Mouse (Mus musculus) cerebellum, adult 2 months (tissue): ENCODE results near the gene Polr3a. TPM values are rescaled to one million over a fixed set of nuclear protein-coding genes. Genes with fewer than 3 reads are reported as not detected.
A peak's percentile ranks its signal among the peaks of the same experiment; 100 is the strongest.
"Not testable (repeated sequence)": the region's sequence is repeated elsewhere in the genome, so short reads cannot be mapped to it uniquely, and the experiment has no call there.

Experiments used
- DNase-seq, 2 experiments: peaks; one replicate each; pipeline ENCODE4 v3.0.0; 2021
- H3K27ac ChIP-seq: fragments of 200-500 bp; 2 replicates; pipeline ENCODE4 v1.5.1; 2012; ENCODE audit warnings: low read length, control low read depth, inconsistent platforms; ENCODE audit not compliant: insufficient read depth
- H3K27me3 ChIP-seq: fragments of 200-500 bp; 2 replicates; pipeline ENCODE4 v1.6.1; 2012; ENCODE audit warnings: inconsistent platforms, mild to moderate bottlenecking, low read length, moderate library complexity; ENCODE audit not compliant: control insufficient read depth, insufficient read depth
- H3K4me1 ChIP-seq: fragments of 200-500 bp; 2 replicates; pipeline ENCODE4 v1.6.1; 2011; ENCODE audit warnings: low read length; ENCODE audit not compliant: control insufficient read depth, insufficient read depth
- H3K4me3 ChIP-seq: fragments of 200-500 bp; replicated peaks from 2 replicates; pipeline ENCODE3; 2011; ENCODE audit warnings: mild to moderate bottlenecking, low read depth, low read length, control low read depth; ENCODE audit not compliant: insufficient read depth
- CTCF ChIP-seq: fragments of 200-500 bp; IDR thresholded peaks from 2 replicates; pipeline ENCODE4 v1.5.1; 2011; ENCODE audit warnings: low read depth, mild to moderate bottlenecking, control low read depth, low read length, moderate library complexity, borderline replicate concordance; ENCODE audit not compliant: insufficient read depth
- POLR2A ChIP-seq: fragments of 200-500 bp; IDR thresholded peaks from 2 replicates; pipeline ENCODE4 v1.6.1; 2011; ENCODE audit warnings: low read length, control low read depth, borderline replicate concordance; ENCODE audit not compliant: insufficient read depth
- WGBS: fragments of 180-500 bp; shearing (Covaris S2); methylation state at CpG from one replicate; pipeline ENCODE4 v1.1.7; 2018; 5-methylcytosine and 5-hydroxymethylcytosine counted together
- polyA plus RNA-seq: library from polyadenylated mRNA; depleted of rRNA; stranded (reverse); fragments of >200 nt; gene quantifications from 2 replicates; pipeline ENCODE4 v1.2.3, GENCODE M21; 2012; rRNA removed

Gene Polr3a
- polyA plus RNA-seq, 1 experiment, result 22.0 TPM

GRCm38 (mm10) chr14:24490468-24491265, 3.8 kb upstream of the Polr3a start:
- under 1% methylated on average over 64 of the region's 64 CpGs for WGBS
- DNase-seq, result peak; percentile 97 to 98

DNA sequence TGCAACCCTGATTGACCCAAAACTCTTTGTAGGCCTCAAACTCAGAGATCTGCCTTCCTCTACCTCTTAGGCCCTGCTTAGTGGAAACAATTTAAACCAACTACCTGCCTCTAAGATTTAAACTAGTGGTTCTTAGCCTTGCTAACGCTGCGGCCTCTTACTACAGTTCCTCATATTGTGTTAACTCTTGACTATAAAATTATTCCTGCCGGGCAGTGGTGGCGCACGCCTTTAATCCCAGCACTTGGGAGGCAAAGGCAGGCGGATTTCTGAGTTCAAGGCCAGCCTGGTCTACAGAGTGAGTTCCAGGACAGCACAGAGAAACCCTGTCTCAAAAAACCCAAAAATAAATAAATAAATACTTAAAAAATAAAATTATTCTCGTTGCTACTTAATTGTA, 2.9 kb upstream of the Polr3a start:
- WGBS, result 87% methylated on average over 7 of the region's 7 CpGs
- H3K4me1 ChIP-seq, H3K27me3 ChIP-seq, DNase-seq, H3K27ac ChIP-seq, H3K4me3 ChIP-seq: not testable (repeated sequence)

More at GRCm38 (mm10) chr14:24490468-24491265, 3.8 kb upstream of the Polr3a start:
- peaks cover 4% of the 10 kb centered on the region; the same call in 1 of the 2 replicates for H3K4me1 ChIP-seq
- peak; percentile 88; the same call in 1 of the 2 replicates for TF ChIP-seq POLR2A
- no peak for TF ChIP-seq CTCF
- H3K4me3 ChIP-seq, result peak overlapping the region; percentile 97
- peak overlapping the region; percentile 9 for H3K27ac ChIP-seq
- no peaks in the 10 kb centered on the region for H3K27me3 ChIP-seq

GRCm38 (mm10) chr14:24486241-24486767, 554 bp downstream of the Polr3a start:
- DNase-seq, result no peak

GRCm38 (mm10) chr14:24468806-24469205, 18.1 kb downstream of the Polr3a start:
- WGBS, result 61% methylated on average over 6 of the region's 6 CpGs
- Histone ChIP-seq H3K4me3 (no peak overlapping the region), H3K27me3 (no peaks in the 10 kb centered on the region), H3K27ac (no peak overlapping the region), H3K4me1 (no peaks in the 10 kb centered on the region)
- TF ChIP-seq CTCF (no peak), POLR2A (no peak)
- no peak for DNase-seq

More at GRCm38 (mm10) chr14:24486241-24486767, 554 bp downstream of the Polr3a start:
- H3K27ac ChIP-seq, result no peak overlapping the region
- H3K4me1 ChIP-seq, result peaks cover 7% of the 10 kb centered on the region
- H3K4me3 ChIP-seq, result peak overlapping the region; percentile 75
- H3K27me3 ChIP-seq, result no peaks in the 10 kb centered on the region
- WGBS, result 6% methylated on average over 13 of the region's 13 CpGs
- TF ChIP-seq POLR2A (no peak), CTCF (no peak)

- DNase-seq, result no peak
- 82% methylated on average over 3 of the region's 3 CpGs for WGBS
- Histone ChIP-seq H3K4me1 (no peaks in the 10 kb centered on the region), H3K27ac (no peak overlapping the region), H3K27me3 (no peaks in the 10 kb centered on the region), H3K4me3 (no peak overlapping the region)
- no peak for TF ChIP-seq POLR2A
- TF ChIP-seq CTCF, result no peak
These were observed 28.7 kb downstream of the Polr3a start for GRCm38 (mm10) chr14:24458191-24458590.

DNA sequence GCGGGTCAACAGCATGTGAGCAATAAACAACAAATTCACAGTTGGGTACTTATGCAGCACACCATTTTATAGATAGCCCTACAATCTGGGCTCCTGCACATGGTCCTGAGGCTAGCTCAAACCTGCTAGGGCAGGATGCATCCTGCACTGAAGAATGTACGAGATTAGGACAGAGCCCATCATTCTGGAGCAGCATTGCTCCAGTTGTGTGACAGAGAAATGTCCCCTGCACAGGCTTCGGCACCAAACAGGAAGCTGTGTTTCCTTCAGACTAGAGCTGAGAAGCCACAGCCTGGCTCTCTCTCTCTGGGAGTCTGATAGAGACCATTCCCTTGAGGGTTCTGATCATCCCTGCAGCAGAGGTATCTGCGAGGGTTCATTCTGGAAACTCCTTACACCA, 43.3 kb downstream of the Polr3a start:
- H3K4me1 ChIP-seq, H3K4me3 ChIP-seq, H3K27me3 ChIP-seq, H3K27ac ChIP-seq, DNase-seq: not testable (repeated sequence)
- 94% methylated on average over 4 of the region's 4 CpGs for WGBS

Other genes with a start within 250 kb of the Polr3a start
- 29.2 and 32.4 TPM in 2 replicates for gene Dlg5, start 241.1 kb downstream of the Polr3a start, polyA plus RNA-seq
- gene E330034G19Rik, start 193.8 kb downstream of the Polr3a start, polyA plus RNA-seq, result 0.14 and 0.29 TPM in 2 replicates
- gene Rps24, start 67 bp upstream of the Polr3a start, polyA plus RNA-seq, result 1,301 and 1,467 TPM in 2 replicates